Mouse (Mus musculus) hindlimb bud, embryonic 11.5 days (tissue): ENCODE data around the gene Med14.
A peak's percentile ranks its signal among the peaks of the same experiment; 100 is the strongest.

Source experiments
- DNase-seq: peaks from one replicate; pipeline ENCODE4 v3.0.0-alpha.2; 2012; ENCODE audit warnings: low read depth, low spot score; ENCODE audit errors: extremely low spot score

The Med14 gene

GRCm38 (mm10) chrX:12673054-12673775, 88.7 kb downstream of the Med14 start, which contains the start of gene 1810030O07Rik:
1810030O07Rik (minus strand) TSS chrX:12673668.
- peak; percentile 37 for DNase-seq

DNA sequence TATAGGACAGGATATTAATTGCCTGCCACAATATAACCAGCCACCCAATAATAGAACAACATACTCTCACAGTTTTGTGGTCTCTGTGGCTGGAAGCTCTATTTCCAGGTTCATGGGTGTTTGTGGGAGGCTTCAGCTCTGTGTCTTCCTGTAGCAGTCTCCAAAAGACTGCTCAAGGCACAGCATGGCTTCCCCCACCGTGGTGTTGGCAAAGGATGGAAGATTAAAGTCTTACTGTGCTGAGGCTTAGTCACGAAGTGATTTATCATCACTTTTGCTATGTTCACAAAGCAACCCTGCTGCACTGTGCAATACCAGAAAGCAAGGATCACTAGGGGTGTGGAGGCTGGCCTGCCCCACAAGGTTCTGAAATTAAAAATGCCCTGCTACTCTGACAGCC, 108.0 kb downstream of the Med14 start:
- no peak for DNase-seq

DNA sequence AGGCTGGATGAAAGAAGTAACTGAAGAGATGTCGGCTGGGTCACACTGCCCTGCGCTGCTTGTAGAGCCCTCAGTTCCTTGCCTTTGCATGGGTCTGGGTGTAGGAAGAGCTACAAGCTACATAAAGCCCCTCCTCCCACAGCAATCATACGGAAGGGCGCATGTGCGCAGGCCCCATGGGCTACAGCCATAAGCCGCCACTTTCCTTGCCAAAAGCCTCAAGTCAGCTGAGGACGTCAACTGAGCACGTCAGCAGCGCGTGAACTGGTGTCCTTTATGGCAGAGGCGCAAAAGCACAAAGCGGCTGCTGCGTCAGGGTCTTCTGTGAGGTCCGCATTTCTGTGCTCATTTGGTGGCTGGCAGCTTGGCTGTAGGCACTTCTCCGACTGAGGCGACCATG, 110.0 kb downstream of the Med14 start:
- no peak for DNase-seq

GRCm38 (mm10) chrX:12645531-12646304, 116.2 kb downstream of the Med14 start:
- no peak for DNase-seq

DNA sequence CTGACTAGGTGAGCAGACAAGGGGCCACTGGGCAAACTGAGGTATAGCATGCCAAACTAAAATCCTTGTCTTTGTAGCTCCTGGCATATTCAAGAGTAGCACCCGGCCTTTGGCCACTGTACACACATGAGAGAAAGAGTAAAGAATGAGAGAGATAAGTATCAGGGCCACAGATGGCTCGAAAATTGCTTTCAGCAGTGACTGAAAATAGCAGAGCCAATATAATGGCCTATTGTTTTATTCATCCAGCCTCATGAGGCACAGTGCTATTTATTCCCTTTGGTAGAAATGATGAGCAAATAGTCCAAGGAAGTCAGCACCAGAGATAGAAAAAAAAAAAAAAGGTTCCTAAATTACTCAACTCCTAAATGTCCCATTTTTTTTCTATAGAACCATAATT, 116.9 kb downstream of the Med14 start:
- DNase-seq: no peak
